Mouse (Mus musculus): ENCODE measurements at regions not wholly inside any gene's neighbourhood (a gene's known extent, or its start where the extent isn't known, plus 50 kb on each side); places are given as distances from the start of the nearest gene placed in this dataset.

- TF ChIP-seq CTCF (IDR thresholded peaks at IDR 0.05; ENCODE audit: insufficient read depth, low read length) (no peak), POLR2A (IDR thresholded peaks at IDR 0.05; ENCODE audit: borderline replicate concordance, extremely low read depth, low read depth, low read length) (no peak)
Measured at GRCm38 (mm10) chr4:84218961-84219360, 456.1 kb downstream of the Bnc2 start.
